Mouse (Mus musculus) kidney, adult 8-10 months (tissue): ENCODE measurements around the gene Gata5.

Experiments
- DNase-seq, 2 experiments: peaks; one replicate each; pipeline ENCODE4 v3.0.0; 2022

Gata5 gene

GRCm38 (mm10) chr2:180334551-180334986 lies at the start of gene Gata5:
Gata5 (minus strand) TSS chr2:180334699.
- DNase-seq: peak in 1 of 2 experiments; percentile 6

GRCm38 (mm10) chr2:180376730-180377129 lies 42.2 kb upstream of the Gata5 start:
- no peak for DNase-seq

GRCm38 (mm10) chr2:180373256-180373655 lies 38.8 kb upstream of the Gata5 start:
- DNase-seq: no peak

- DNase-seq: no peak
These were observed 33.9 kb upstream of the Gata5 start for GRCm38 (mm10) chr2:180368359-180368758.

- no peak for DNase-seq
These were observed 32.9 kb upstream of the Gata5 start for GRCm38 (mm10) chr2:180367350-180367749.

- no peak for DNase-seq
These were observed 28.9 kb upstream of the Gata5 start for GRCm38 (mm10) chr2:180363434-180363720.

- no peak for DNase-seq
These were observed 28.3 kb upstream of the Gata5 start for GRCm38 (mm10) chr2:180362585-180363433.

GRCm38 (mm10) chr2:180359062-180359461 lies 24.6 kb upstream of the Gata5 start:
- DNase-seq: no peak

GRCm38 (mm10) chr2:180353338-180353737 lies 18.8 kb upstream of the Gata5 start:
- DNase-seq: peak in 1 of 2 experiments; percentile 15

GRCm38 (mm10) chr2:180350700-180351099 lies 16.2 kb upstream of the Gata5 start:
- peak in 1 of 2 experiments; percentile 20 for DNase-seq

GRCm38 (mm10) chr2:180346820-180347497 lies 12.5 kb upstream of the Gata5 start:
- DNase-seq: peak; percentile 59 to 77

- peak; percentile 44 to 70 for DNase-seq
These were observed 8.6 kb upstream of the Gata5 start for GRCm38 (mm10) chr2:180343092-180343491.

GRCm38 (mm10) chr2:180342189-180342588 lies 7.7 kb upstream of the Gata5 start:
- no peak for DNase-seq

GRCm38 (mm10) chr2:180341229-180341628 lies 6.7 kb upstream of the Gata5 start:
- no peak for DNase-seq

- DNase-seq: no peak
These were observed 5.4 kb upstream of the Gata5 start for GRCm38 (mm10) chr2:180339886-180340285.

GRCm38 (mm10) chr2:180333778-180334550 lies 535 bp downstream of the Gata5 start:
- DNase-seq: no peak

- no peak for DNase-seq
These were observed 5.0 kb downstream of the Gata5 start for GRCm38 (mm10) chr2:180329466-180329865.

GRCm38 (mm10) chr2:180322674-180323355 lies 11.7 kb downstream of the Gata5 start:
- no peak for DNase-seq

- no peak for DNase-seq
These were observed 14.3 kb downstream of the Gata5 start for GRCm38 (mm10) chr2:180320216-180320615.

- no peak for DNase-seq
These were observed 16.9 kb downstream of the Gata5 start for GRCm38 (mm10) chr2:180317591-180317990.

- DNase-seq: no peak
These were observed 20.2 kb downstream of the Gata5 start for GRCm38 (mm10) chr2:180314292-180314691.

- DNase-seq: no peak
These were observed 23.4 kb downstream of the Gata5 start for GRCm38 (mm10) chr2:180311147-180311546.

GRCm38 (mm10) chr2:180307680-180308079 lies 26.8 kb downstream of the Gata5 start:
- DNase-seq: no peak
